Mouse (Mus musculus) gastrocnemius, postnatal 25 days (tissue): ENCODE measurements at regions not wholly inside any gene's neighbourhood (a gene's known extent, or its start where the extent isn't known, plus 50 kb on each side); places are given as distances from the start of the nearest gene placed in this dataset.

Experiments used
- DNase-seq: peaks from one replicate; pipeline ENCODE4 v3.0.0; 2022

GRCm38 (mm10) chr3:78901838-78902484, 384.4 kb downstream of the Rapgef2 start:
- DNase-seq, result no peak

- no peak for DNase-seq
These were observed 385.1 kb downstream of the Rapgef2 start for GRCm38 (mm10) chr3:78901016-78901837.

GRCm38 (mm10) chr3:78899446-78900230, 386.7 kb downstream of the Rapgef2 start:
- no peak for DNase-seq

- no peak for DNase-seq
These were observed 397.0 kb downstream of the Rapgef2 start for GRCm38 (mm10) chr3:78889326-78889725.

GRCm38 (mm10) chr3:78884715-78885114, 401.6 kb downstream of the Rapgef2 start:
- DNase-seq, result no peak

- no peak for DNase-seq
These were observed 402.3 kb downstream of the Rapgef2 start for GRCm38 (mm10) chr3:78884029-78884428.

GRCm38 (mm10) chr3:78880072-78880471, 406.2 kb downstream of the Rapgef2 start:
- no peak for DNase-seq

GRCm38 (mm10) chr3:78877323-78877722, 409.0 kb downstream of the Rapgef2 start:
- DNase-seq, result no peak

- DNase-seq, result no peak
These were observed 419.4 kb downstream of the Rapgef2 start for GRCm38 (mm10) chr3:78866896-78867295.

GRCm38 (mm10) chr3:78866083-78866726, 420.1 kb downstream of the Rapgef2 start:
- no peak for DNase-seq

- DNase-seq, result no peak
These were observed 423.3 kb downstream of the Rapgef2 start for GRCm38 (mm10) chr3:78863005-78863404.

- no peak for DNase-seq
These were observed 439.5 kb downstream of the Rapgef2 start for GRCm38 (mm10) chr3:78846617-78847318.

GRCm38 (mm10) chr3:78841173-78841572, 445.1 kb downstream of the Rapgef2 start:
- no peak for DNase-seq

- DNase-seq, result no peak
These were observed 449.5 kb downstream of the Rapgef2 start for GRCm38 (mm10) chr3:78836824-78837223.

- DNase-seq, result no peak
These were observed 460.8 kb downstream of the Rapgef2 start for GRCm38 (mm10) chr3:78825505-78825904.

- no peak for DNase-seq
These were observed 473.9 kb downstream of the Rapgef2 start for GRCm38 (mm10) chr3:78812425-78812824.

GRCm38 (mm10) chr3:78810431-78811152, 475.7 kb downstream of the Rapgef2 start:
- no peak for DNase-seq

GRCm38 (mm10) chr3:78803176-78803575, 483.1 kb downstream of the Rapgef2 start:
- DNase-seq, result no peak

- no peak for DNase-seq
These were observed 490.3 kb downstream of the Rapgef2 start for GRCm38 (mm10) chr3:78795951-78796455.

GRCm38 (mm10) chr3:78792440-78793057, 493.8 kb downstream of the Rapgef2 start:
- DNase-seq, result no peak
